Mouse (Mus musculus): ENCODE data around the gene Tut1. TPM values are rescaled to one million over a fixed set of nuclear protein-coding genes. Genes with fewer than 3 reads are reported as not detected.
"Not testable (repeated sequence)": the region's sequence is repeated elsewhere in the genome, so short reads cannot be mapped to it uniquely, and the experiment has no call there.

Tut1 gene
- polyA plus RNA-seq, 1 experiment from 2014 or later: 32.8 TPM

DNA sequence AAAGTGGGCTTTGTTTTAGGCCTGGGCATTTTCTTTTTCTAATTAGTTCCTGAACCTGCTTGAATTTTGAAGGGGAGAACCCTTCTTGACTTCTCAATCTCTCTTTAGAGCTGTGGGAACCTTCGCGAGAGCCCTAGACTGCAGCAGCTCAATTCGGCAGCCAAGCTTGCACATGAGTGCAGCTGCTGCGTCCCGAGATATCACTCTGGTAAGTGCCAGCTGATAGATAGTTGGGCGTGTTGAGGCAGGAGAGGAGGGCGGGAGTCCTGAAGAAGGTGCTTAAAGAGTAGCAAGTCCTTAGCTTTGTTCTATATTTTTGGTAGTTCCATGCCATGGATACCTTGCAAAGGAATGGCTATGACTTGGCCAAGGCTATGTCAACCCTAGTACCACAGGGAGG lies 6.7 kb upstream of the Tut1 start:
- H3K4me3 ChIP-seq: no peak overlapping the region
- H3K27ac ChIP-seq: no peak overlapping the region
- 86% methylated on average over 7 of the region's 7 CpGs for WGBS
- H3K4me1 ChIP-seq: peaks cover 14% of the 10 kb centered on the region
- H3K27me3 ChIP-seq (ENCODE audit: insufficient read depth, poor library complexity, severe bottlenecking): no peaks in the 10 kb centered on the region
- no peaks in the 10 kb centered on the region for H3K9me3 ChIP-seq
- DNase-seq (ENCODE audit: low spot score): no peak
- H3K36me3 ChIP-seq: peaks cover 80% of the 10 kb centered on the region

- 93% methylated on average over 5 of the region's 5 CpGs for WGBS
- DNase-seq (ENCODE audit: low spot score): no peak
- Histone ChIP-seq H3K27me3 (ENCODE audit: insufficient read depth, poor library complexity, severe bottlenecking) (no peaks in the 10 kb centered on the region), H3K4me1 (peaks cover 6% of the 10 kb centered on the region; the same call in 1 of the 2 replicates), H3K9me3 (no peaks in the 10 kb centered on the region), H3K36me3 (peaks cover 73% of the 10 kb centered on the region), H3K4me3 (no peak overlapping the region), H3K27ac (no peak overlapping the region)
Observed at GRCm38 (mm10) chr19:8950190-8950589, 3.5 kb upstream of the Tut1 start.

DNA sequence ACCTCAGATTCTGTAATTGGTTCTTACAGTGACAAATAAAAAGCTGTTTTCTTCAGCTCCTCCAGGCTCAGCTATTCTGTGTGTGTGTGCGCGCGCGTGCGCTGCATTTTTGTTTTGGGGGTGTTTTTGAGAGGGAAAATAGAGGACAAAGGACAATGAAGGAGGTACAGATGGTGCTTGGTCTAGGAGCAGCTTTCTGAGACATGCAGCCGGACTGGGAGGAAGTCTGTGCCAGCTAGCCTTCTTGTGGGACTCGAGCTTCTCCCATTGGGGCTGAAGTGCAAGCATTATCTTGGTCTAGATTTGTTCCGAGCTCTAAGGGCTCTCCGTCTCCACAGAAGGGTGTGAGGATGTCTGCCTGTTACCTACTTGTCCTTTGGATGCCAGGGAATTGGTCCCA lies 1.4 kb upstream of the Tut1 start:
- 86% methylated on average over 9 of the region's 9 CpGs for WGBS
- Histone ChIP-seq H3K9me3 (no peaks in the 10 kb centered on the region), H3K36me3 (peaks cover 73% of the 10 kb centered on the region), H3K4me3 (no peak overlapping the region), H3K27ac (no peak overlapping the region), H3K27me3 (ENCODE audit: insufficient read depth, poor library complexity, severe bottlenecking) (no peaks in the 10 kb centered on the region), H3K4me1 (peaks cover 6% of the 10 kb centered on the region; the same call in 1 of the 2 replicates)
- DNase-seq (ENCODE audit: low spot score): no peak

- Histone ChIP-seq H3K4me1 (peaks cover 6% of the 10 kb centered on the region; the same call in 1 of the 2 replicates), H3K9me3 (no peaks in the 10 kb centered on the region), H3K27ac (peak overlapping the region; percentile 90), H3K27me3 (ENCODE audit: insufficient read depth, poor library complexity, severe bottlenecking) (no peaks in the 10 kb centered on the region), H3K36me3 (peaks cover 69% of the 10 kb centered on the region), H3K4me3 (peak overlapping the region; percentile 87)
- DNase-seq (ENCODE audit: low spot score): no peak
- WGBS: 10% methylated on average over 9 of the region's 9 CpGs
Observed at GRCm38 (mm10) chr19:8954171-8954570, 524 bp downstream of the Tut1 start.

DNA sequence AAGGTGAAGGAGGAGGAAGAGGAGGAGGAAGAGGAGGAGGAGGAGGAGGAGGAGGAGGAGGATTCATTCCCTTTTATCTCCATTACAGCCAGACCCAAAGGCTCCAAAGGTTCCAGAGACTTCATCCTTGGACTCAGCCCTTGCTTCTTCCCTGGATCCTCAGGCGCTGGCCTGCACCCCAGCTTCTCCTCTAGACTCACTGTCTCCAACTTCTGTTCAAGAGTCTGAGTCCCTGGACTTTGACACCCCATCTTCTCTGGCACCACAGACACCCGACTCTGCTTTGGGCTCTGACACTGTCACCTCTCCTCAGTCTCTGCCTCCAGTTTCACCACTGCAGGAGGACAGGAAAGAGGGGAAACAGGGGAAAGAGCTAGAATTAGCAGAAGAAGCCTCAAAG lies 8.6 kb downstream of the Tut1 start:
- Histone ChIP-seq H3K4me3 (no peak overlapping the region), H3K9me3 (no peaks in the 10 kb centered on the region), H3K27me3 (ENCODE audit: insufficient read depth, poor library complexity, severe bottlenecking) (no peaks in the 10 kb centered on the region), H3K27ac (no peak overlapping the region), H3K36me3 (peaks cover 83% of the 10 kb centered on the region), H3K4me1 (peaks cover 13% of the 10 kb centered on the region)
- no peak for DNase-seq (ENCODE audit: low spot score)
- 85% methylated on average over 2 of the region's 2 CpGs for WGBS

DNA sequence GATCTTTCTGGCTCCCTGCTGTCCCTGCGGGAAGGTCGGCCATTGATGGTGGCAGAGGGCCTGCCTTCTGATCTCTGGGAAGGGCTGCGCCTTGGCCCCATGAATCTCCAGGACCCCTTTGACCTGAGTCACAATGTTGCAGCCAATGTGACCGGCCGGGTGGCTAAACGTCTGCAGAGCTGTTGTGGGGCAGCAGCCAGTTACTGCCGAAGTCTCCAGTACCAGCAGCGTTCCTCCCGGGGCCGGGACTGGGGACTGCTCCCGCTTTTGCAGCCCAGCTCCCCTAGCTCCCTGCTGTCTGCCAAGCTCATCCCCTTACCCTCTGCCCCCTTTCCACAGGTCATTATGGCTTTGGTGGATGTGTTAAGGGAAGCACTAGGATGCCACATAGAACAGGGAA lies 11.4 kb downstream of the Tut1 start:
- Histone ChIP-seq H3K4me1 (peaks cover 19% of the 10 kb centered on the region), H3K27ac (no peak overlapping the region), H3K9me3 (no peaks in the 10 kb centered on the region), H3K27me3 (ENCODE audit: insufficient read depth, poor library complexity, severe bottlenecking) (no peaks in the 10 kb centered on the region), H3K4me3 (no peak overlapping the region; the same call in 1 of the 2 replicates), H3K36me3 (peaks cover 76% of the 10 kb centered on the region)
- no peak for DNase-seq (ENCODE audit: low spot score)
- WGBS: 84% methylated on average over 11 of the region's 11 CpGs

DNA sequence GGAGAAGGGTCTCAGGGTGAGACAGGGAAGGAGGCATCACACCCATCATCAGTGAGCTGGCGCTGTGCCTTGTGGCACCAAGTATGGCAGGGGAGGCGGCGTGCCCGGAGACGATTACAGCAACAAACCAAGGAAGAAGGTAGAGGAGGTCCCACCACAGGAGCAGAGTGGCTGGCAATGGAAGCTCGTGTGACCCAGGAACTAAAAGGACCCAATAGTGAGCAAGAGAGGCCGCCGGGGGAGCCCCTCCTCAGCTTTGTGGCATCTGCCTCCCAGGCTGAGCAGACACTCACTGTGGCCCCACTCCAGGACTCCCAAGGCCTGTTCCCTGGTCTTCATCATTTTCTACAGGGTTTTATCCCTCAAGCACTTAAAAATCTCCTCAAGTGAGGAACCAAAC lies 12.1 kb downstream of the Tut1 start:
- WGBS: 71% methylated on average over 8 of the region's 8 CpGs
- no peak for DNase-seq (ENCODE audit: low spot score)
- H3K36me3 ChIP-seq: peaks cover 76% of the 10 kb centered on the region

GRCm38 (mm10) chr19:8966198-8966589 lies 12.5 kb downstream of the Tut1 start:
- peaks cover 76% of the 10 kb centered on the region for H3K36me3 ChIP-seq
- no peak for DNase-seq (ENCODE audit: low spot score)
- 40% methylated on average over 5 of the region's 5 CpGs for WGBS
- H3K27me3 ChIP-seq (ENCODE audit: insufficient read depth, poor library complexity, severe bottlenecking): no peaks in the 10 kb centered on the region
- peak overlapping the region; percentile 92 for H3K27ac ChIP-seq
- peaks cover 19% of the 10 kb centered on the region for H3K4me1 ChIP-seq
- H3K4me3 ChIP-seq: peak overlapping the region; percentile 89
- H3K9me3 ChIP-seq: no peaks in the 10 kb centered on the region

More for the DNA sequence above, 12.1 kb downstream of the Tut1 start:
- H3K27ac ChIP-seq: peak overlapping the region; percentile 92
- peak overlapping the region; percentile 89 for H3K4me3 ChIP-seq
- H3K9me3 ChIP-seq: no peaks in the 10 kb centered on the region
- peaks cover 19% of the 10 kb centered on the region for H3K4me1 ChIP-seq
- no peaks in the 10 kb centered on the region for H3K27me3 ChIP-seq (ENCODE audit: insufficient read depth, poor library complexity, severe bottlenecking)

DNA sequence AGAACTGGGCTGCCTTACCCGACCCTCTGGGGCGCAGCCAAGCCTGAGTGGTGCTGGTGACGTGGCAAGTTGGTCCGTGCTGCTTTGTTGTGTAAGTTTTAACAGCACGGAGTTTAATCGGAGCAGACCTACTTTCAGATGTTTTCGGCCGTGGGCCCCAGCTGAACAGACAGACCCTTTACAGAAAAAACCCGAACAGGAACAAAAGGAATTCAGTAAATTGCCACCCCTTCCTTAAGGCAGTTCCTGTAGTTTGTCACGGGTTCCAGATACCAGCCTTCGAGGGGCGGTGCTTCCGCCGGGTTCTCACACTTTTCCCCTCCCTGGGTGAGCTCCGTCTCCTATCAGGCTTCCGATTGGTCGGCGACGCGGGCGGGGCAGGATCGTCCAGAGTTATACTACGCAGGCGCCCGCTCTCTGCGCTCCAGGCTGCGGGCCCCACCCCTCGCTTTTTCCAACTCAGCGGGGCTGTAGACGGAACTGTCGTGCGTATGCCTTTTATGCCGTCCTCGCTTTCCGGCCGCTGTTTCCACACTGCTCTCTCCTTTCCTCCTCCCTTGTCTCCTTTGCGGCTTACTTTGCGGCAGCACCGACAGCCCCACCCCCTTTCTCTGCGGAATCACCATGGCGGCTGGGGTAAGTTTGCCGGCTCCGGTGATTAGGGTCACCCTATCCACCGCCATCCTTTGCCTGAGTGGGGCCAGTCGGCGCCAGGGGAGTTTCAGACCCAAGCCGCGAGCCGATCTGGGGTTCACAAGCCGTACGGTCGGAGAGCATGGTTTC lies 13.1 kb downstream of the Tut1 start, which contains the start of gene Eef1g:
Gene Eef1g, plus strand, starts transcription at position 452 of the 783 bp plus-strand sequence.
- under 1% methylated on average over 52 of the region's 52 CpGs for WGBS
- H3K9me3 ChIP-seq: no peaks in the 10 kb centered on the region
- peaks cover 76% of the 10 kb centered on the region for H3K36me3 ChIP-seq
- no peaks in the 10 kb centered on the region for H3K27me3 ChIP-seq (ENCODE audit: insufficient read depth, poor library complexity, severe bottlenecking)
- DNase-seq (ENCODE audit: low spot score): peak; percentile 100
- peaks cover 19% of the 10 kb centered on the region for H3K4me1 ChIP-seq
- H3K27ac ChIP-seq: peak within 1 kb of the TSS; percentile 92
- peak within 1 kb of the TSS; percentile 89 for H3K4me3 ChIP-seq

DNA sequence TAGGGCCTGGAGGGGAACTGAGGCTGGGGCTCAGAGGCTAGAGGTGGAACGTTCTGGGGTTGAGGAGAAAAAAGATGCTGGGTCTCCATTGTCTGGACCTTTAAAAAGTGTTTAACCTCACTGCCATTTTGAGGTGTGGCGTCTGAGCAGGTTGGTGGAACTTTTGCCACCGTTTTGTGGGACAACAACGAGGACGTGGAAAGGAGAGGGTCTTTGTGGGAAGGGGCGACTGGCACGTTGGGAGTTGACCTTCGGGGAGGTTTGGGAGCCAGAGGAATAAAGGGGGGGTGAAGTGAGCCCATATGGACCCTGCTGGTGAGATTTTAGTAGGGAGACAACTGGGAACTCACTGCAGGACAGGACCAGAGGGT lies 13.7 kb downstream of the Tut1 start:
- Histone ChIP-seq H3K9me3 (no peaks in the 10 kb centered on the region), H3K4me3 (peak overlapping the region; percentile 89), H3K4me1 (peaks cover 19% of the 10 kb centered on the region), H3K27ac (peak overlapping the region; percentile 92), H3K27me3 (ENCODE audit: insufficient read depth, poor library complexity, severe bottlenecking) (no peaks in the 10 kb centered on the region), H3K36me3 (peaks cover 76% of the 10 kb centered on the region)
- DNase-seq (ENCODE audit: low spot score): no peak
- WGBS: 2% methylated on average over 8 of the region's 8 CpGs

GRCm38 (mm10) chr19:8967893-8968292 lies 14.2 kb downstream of the Tut1 start:
- no peak for DNase-seq (ENCODE audit: low spot score)

GRCm38 (mm10) chr19:8972491-8972890 lies 18.8 kb downstream of the Tut1 start:
- DNase-seq (ENCODE audit: low spot score); H3K4me3 ChIP-seq; H3K27ac ChIP-seq; H3K9me3 ChIP-seq; H3K4me1 ChIP-seq; H3K27me3 ChIP-seq (ENCODE audit: insufficient read depth, poor library complexity, severe bottlenecking): not testable (repeated sequence)
- peaks cover 91% of the 10 kb centered on the region for H3K36me3 ChIP-seq
- WGBS: 88% methylated on average over 8 of the region's 8 CpGs

More at GRCm38 (mm10) chr19:8967893-8968292, 14.2 kb downstream of the Tut1 start:
- 6% methylated on average over 9 of the region's 9 CpGs for WGBS
- Histone ChIP-seq H3K4me1 (peaks cover 19% of the 10 kb centered on the region), H3K27me3 (ENCODE audit: insufficient read depth, poor library complexity, severe bottlenecking) (no peaks in the 10 kb centered on the region), H3K36me3 (peaks cover 76% of the 10 kb centered on the region), H3K27ac (peak overlapping the region; percentile 92), H3K9me3 (no peaks in the 10 kb centered on the region), H3K4me3 (peak overlapping the region; percentile 89)

- DNase-seq (ENCODE audit: low spot score): no peak
- Histone ChIP-seq H3K27ac (no peak overlapping the region), H3K4me3 (no peak overlapping the region), H3K27me3 (ENCODE audit: insufficient read depth, poor library complexity, severe bottlenecking) (no peaks in the 10 kb centered on the region), H3K9me3 (no peaks in the 10 kb centered on the region), H3K36me3 (peaks cover 100% of the 10 kb centered on the region), H3K4me1 (no peaks in the 10 kb centered on the region; the same call in 1 of the 2 replicates)
- 90% methylated on average over 1 of the region's 1 CpGs for WGBS
Observed at GRCm38 (mm10) chr19:8974638-8975037, 21.0 kb downstream of the Tut1 start.
